Mouse (Mus musculus) liver, postnatal 0 days (tissue): ENCODE results near the gene Ptbp2.

ENCODE experiments used
- CTCF ChIP-seq: sonication (generic); IDR thresholded peaks from 2 replicates; pipeline ENCODE4 v1.5.1; 2016; ENCODE audit warnings: antibody characterized with exemption, low read depth
- EP300 ChIP-seq: IDR thresholded peaks from 2 replicates; pipeline ENCODE4 v1.6.1; 2016; ENCODE audit warnings: antibody characterized with exemption, low read depth, mild to moderate bottlenecking

DNA sequence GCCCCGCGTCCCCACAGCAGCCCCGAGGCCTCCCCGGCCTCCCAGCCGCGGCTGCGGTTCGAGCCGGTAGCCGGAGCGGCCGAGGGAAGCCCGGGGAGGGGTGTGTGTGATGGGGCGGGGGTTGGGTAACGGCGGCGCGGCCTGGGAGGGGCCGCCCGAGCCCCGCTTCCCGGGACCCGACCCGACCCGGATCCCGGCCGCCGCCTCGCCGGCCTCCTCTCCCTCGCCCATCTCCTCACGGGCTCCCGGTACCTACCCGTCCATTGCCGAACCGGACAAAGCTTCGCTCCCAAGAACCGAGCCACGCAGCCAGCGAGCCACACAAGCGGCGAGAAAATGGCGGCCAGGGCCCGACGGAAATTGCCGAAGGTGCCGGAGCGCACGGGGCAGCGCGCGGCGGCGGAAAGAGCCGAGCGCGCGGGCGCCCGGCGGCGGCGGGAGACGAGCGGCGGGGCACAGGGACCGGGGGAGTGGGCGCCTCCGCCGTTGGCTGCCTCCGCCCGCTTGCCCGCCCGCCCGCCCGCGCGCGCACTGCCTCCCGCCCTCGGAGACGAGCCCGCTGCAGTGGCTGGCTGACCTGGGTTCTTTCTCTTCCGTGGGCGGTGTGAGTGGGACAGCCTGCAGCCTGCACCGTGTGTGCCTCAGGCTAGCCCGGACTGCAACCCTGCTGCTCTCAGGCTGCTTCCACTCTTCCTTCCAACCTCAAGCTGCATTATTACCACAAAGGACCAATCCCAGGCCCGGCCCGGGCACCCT is 1.1 kb downstream of the Ptbp2 start:
- TF ChIP-seq EP300: no peak
- TF ChIP-seq CTCF: no peak
